Mouse (Mus musculus): ENCODE measurements around the gene Atp9a. TPM values are rescaled to one million over a fixed set of nuclear protein-coding genes. Genes with fewer than 3 reads are reported as not detected.

The Atp9a gene
- polyA plus RNA-seq, 1 experiment from 2014 or later, result 3.7 TPM

GRCm38 (mm10) chr2:168604655-168605070, 137.5 kb downstream of the Atp9a start:
- 21% methylated on average over 16 of the region's 16 CpGs for WGBS (ENCODE audit: insufficient replicate concordance)
- Histone ChIP-seq H3K4me1 (peaks cover 20% of the 10 kb centered on the region), H3K9me3 (replicated peaks) (no peaks in the 10 kb centered on the region), H3K27ac (no peak overlapping the region), H3K9ac (no peak overlapping the region), H3K4me3 (no peak overlapping the region), H3K27me3 (replicated peaks) (peaks cover 57% of the 10 kb centered on the region), H3K4me2 (no peak overlapping the region), H3K36me3 (no peaks in the 10 kb centered on the region)
- ATAC-seq, result no peak

DNA sequence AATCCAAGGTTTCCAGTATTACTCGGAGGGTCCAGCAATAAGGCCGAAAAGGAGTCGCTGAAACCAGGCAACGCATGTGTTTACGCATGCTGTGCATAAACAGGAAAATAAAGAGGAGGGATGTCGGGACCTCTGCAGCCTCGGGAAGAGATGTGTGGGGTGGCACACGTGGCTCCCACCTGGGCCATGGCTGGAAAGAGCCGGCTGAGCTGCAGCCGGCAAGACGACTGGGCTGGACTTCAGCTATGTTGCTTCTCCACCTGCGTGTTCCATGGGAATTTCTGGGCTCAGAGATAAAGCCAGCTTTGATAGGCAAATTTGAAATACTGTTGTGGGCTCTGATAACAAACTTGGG, 139.8 kb downstream of the Atp9a start:
- no peak overlapping the region for H3K4me2 ChIP-seq
- no peaks in the 10 kb centered on the region for H3K36me3 ChIP-seq
- WGBS (ENCODE audit: insufficient replicate concordance), result 32% methylated on average over 12 of the region's 12 CpGs
- no peak overlapping the region for H3K4me3 ChIP-seq
- peaks cover 73% of the 10 kb centered on the region for H3K27me3 ChIP-seq (replicated peaks)
- peaks cover 20% of the 10 kb centered on the region for H3K4me1 ChIP-seq
- ATAC-seq, result no peak
- H3K9me3 ChIP-seq (replicated peaks), result no peaks in the 10 kb centered on the region
- H3K27ac ChIP-seq, result no peak overlapping the region
- H3K9ac ChIP-seq, result no peak overlapping the region

DNA sequence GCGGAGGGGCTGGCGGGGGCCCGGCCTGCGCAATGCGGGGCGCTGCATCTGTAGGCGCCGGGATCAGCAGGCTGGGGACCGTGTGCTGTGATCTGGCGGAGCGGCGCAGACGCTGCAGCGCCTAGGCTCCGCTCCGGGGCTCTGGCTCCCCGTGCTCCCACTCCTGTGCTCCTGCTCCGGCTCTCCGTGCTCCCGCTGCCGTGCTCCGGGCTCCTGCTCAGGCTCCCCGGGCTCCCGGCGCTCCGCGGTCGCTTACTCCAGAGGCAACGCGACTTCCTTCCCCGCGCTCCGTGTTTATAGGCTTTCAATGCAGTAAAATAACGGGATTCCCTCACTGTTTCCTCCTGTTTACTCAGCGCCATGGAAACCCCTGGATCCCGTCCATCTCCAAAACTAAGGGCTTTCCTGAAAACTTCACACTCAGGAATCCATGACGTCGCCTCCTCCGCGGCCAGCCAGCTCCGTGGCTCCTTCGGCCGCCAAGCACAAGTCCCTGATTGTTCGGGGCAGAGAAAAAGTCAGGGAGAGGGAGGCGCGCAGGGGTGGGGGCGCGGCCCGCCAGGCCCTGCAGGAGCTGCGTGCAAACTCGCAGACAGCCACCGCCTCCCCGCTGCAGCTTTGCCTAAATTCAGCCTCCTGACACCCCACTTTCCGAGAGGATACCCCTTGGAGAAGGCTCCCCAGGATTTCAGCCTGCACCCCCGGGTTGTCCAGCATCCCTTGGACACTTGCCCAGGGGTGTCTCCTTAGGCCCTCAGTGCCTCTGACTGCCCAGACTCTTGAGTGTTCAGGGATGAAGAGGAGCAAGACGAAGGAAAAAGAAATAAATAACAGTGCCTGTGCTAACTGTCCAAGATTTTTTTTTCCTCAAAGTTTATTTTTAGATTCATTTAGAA, 140.5 kb downstream of the Atp9a start, which contains the start of gene Nfatc2:
Gene Nfatc2, minus strand, starts transcription at position 167 of the 896 bp plus-strand sequence.
- 4% methylated on average over 56 of the region's 56 CpGs for WGBS (ENCODE audit: insufficient replicate concordance)
- peak within 1 kb of the TSS; percentile 58 for H3K4me2 ChIP-seq
- peaks cover 76% of the 10 kb centered on the region for H3K27me3 ChIP-seq (replicated peaks)
- H3K27ac ChIP-seq, result no peak within 1 kb of the TSS
- H3K4me1 ChIP-seq, result peaks cover 20% of the 10 kb centered on the region
- ATAC-seq, result no peak
- no peak within 1 kb of the TSS for H3K9ac ChIP-seq
- H3K36me3 ChIP-seq, result no peaks in the 10 kb centered on the region
- H3K4me3 ChIP-seq, result peak within 1 kb of the TSS; percentile 30
- no peaks in the 10 kb centered on the region for H3K9me3 ChIP-seq (replicated peaks)

DNA sequence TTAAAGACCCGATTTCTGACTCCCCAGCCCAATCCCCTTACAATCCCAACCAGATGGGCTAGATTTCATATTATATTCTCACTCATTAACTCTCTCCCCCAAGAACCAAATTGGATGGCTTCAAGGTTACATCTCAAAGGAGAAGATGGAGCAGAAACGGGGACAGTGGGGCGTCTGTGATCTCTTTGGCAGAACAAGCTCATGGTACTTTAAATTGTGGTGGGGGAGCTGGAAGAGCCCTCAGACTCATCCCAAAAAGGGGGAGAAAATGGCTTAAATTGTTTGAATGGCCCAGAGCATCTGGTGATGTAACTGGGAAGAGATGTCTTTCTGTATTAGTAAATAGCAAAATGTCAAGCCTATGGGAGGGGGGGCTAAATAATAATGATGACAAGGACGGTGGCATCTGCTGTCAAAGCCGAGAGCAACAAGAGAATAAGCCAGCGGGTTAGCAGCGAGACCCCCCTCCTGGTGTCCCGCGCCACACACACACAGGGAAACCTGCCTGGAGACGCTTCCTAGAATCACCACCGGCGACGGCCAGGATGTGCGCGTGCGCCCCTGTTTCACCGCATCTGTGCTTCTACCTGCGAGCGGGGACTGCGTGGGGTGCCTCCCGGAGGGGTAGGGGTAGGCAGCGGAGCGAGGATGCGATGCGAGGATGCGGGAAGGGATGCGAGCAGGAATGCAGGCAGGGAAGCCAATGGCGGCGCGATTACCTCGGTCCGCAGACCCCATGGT, 141.3 kb downstream of the Atp9a start:
- no peak for ATAC-seq
- Histone ChIP-seq H3K27me3 (replicated peaks) (peaks cover 83% of the 10 kb centered on the region), H3K27ac (no peak overlapping the region), H3K4me1 (peaks cover 20% of the 10 kb centered on the region), H3K4me2 (peak overlapping the region; percentile 58), H3K36me3 (no peaks in the 10 kb centered on the region), H3K9ac (no peak overlapping the region), H3K9me3 (replicated peaks) (no peaks in the 10 kb centered on the region), H3K4me3 (peak overlapping the region; percentile 30)
- WGBS (ENCODE audit: insufficient replicate concordance), result 4% methylated on average over 32 of the region's 32 CpGs

DNA sequence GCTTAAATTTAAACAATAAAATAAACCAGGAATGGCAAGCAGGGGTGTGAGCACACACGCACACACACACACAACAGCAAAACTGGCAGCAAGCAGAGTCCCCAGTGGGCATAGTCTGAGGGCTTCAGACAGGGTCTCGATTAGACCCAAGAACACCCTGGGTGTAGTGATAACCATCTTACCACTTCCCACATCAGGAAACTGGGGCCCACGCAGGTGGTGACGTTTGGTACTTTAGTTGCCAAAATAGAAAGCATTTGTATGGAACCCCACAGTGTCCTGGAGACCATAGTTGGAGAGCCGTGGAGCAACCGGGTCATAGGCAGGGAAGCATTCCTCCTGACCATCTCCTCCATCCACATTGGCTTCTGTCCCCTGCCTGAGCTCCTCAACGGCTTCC, 146.5 kb downstream of the Atp9a start:
- WGBS (ENCODE audit: insufficient replicate concordance), result 45% methylated on average over 7 of the region's 7 CpGs
- H3K36me3 ChIP-seq, result no peaks in the 10 kb centered on the region
- peaks cover 65% of the 10 kb centered on the region for H3K27me3 ChIP-seq (replicated peaks)
- H3K4me2 ChIP-seq, result no peak overlapping the region
- H3K9me3 ChIP-seq (replicated peaks), result no peaks in the 10 kb centered on the region
- H3K9ac ChIP-seq, result no peak overlapping the region
- no peak overlapping the region for H3K27ac ChIP-seq
- peaks cover 8% of the 10 kb centered on the region for H3K4me1 ChIP-seq
- no peak for ATAC-seq
- H3K4me3 ChIP-seq, result no peak overlapping the region

GRCm38 (mm10) chr2:168593676-168594075, 148.5 kb downstream of the Atp9a start:
- 64% methylated on average over 6 of the region's 6 CpGs for WGBS (ENCODE audit: insufficient replicate concordance)
- peaks cover 65% of the 10 kb centered on the region for H3K27me3 ChIP-seq (replicated peaks)
- ATAC-seq, result no peak

GRCm38 (mm10) chr2:168593004-168593403, 149.2 kb downstream of the Atp9a start:
- Histone ChIP-seq H3K27me3 (replicated peaks) (peaks cover 65% of the 10 kb centered on the region), H3K9me3 (replicated peaks) (no peaks in the 10 kb centered on the region), H3K27ac (no peak overlapping the region), H3K36me3 (no peaks in the 10 kb centered on the region), H3K4me3 (no peak overlapping the region), H3K4me1 (peaks cover 25% of the 10 kb centered on the region), H3K9ac (no peak overlapping the region), H3K4me2 (no peak overlapping the region)
- WGBS (ENCODE audit: insufficient replicate concordance), result 74% methylated on average over 5 of the region's 5 CpGs
- no peak for ATAC-seq

More at GRCm38 (mm10) chr2:168593676-168594075, 148.5 kb downstream of the Atp9a start:
- H3K36me3 ChIP-seq, result no peaks in the 10 kb centered on the region
- H3K9me3 ChIP-seq (replicated peaks), result no peaks in the 10 kb centered on the region
- no peak overlapping the region for H3K4me2 ChIP-seq
- H3K4me3 ChIP-seq, result no peak overlapping the region
- peaks cover 25% of the 10 kb centered on the region for H3K4me1 ChIP-seq
- no peak overlapping the region for H3K27ac ChIP-seq
- H3K9ac ChIP-seq, result no peak overlapping the region

- H3K4me2 ChIP-seq, result peak overlapping the region; percentile 77
- H3K9ac ChIP-seq, result no peak overlapping the region
- WGBS (ENCODE audit: insufficient replicate concordance), result 0% methylated on average over 2 of the region's 2 CpGs
- H3K27ac ChIP-seq, result no peak overlapping the region
- ATAC-seq, result peak; percentile 53
- no peaks in the 10 kb centered on the region for H3K9me3 ChIP-seq (replicated peaks)
- H3K27me3 ChIP-seq (replicated peaks), result peaks cover 56% of the 10 kb centered on the region
- H3K4me3 ChIP-seq, result no peak overlapping the region
- peaks cover 25% of the 10 kb centered on the region for H3K4me1 ChIP-seq
- no peaks in the 10 kb centered on the region for H3K36me3 ChIP-seq
These were observed 151.1 kb downstream of the Atp9a start for GRCm38 (mm10) chr2:168591076-168591475.

DNA sequence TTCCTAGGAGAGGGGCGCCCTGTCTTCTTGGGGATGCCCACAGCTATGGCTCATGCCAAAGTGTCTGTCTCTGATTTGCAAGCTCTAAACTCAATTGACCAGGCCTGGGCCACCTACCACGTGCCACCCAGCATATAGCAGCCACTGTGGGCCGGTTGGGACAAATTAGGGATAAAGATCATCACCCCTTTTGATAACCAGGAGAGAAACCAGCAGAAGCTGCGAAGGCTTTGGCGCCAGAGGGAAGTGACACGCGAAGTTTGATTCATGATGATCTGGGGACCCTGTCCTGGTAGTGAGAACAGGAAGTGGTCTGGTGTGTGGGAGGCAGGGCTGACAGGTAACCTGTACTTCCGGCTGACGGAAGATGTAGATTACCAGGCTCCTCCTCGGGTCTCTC, 151.7 kb downstream of the Atp9a start:
- Histone ChIP-seq H3K27me3 (replicated peaks) (peaks cover 56% of the 10 kb centered on the region), H3K4me2 (peak overlapping the region; percentile 77), H3K27ac (no peak overlapping the region), H3K9me3 (replicated peaks) (no peaks in the 10 kb centered on the region), H3K9ac (no peak overlapping the region), H3K4me3 (peak overlapping the region; percentile 53), H3K4me1 (peaks cover 25% of the 10 kb centered on the region), H3K36me3 (no peaks in the 10 kb centered on the region)
- WGBS (ENCODE audit: insufficient replicate concordance), result 7% methylated on average over 10 of the region's 10 CpGs
- ATAC-seq, result peak; percentile 14; the same call in 1 of the 2 replicates

GRCm38 (mm10) chr2:168590168-168590551, 152.0 kb downstream of the Atp9a start:
- no peaks in the 10 kb centered on the region for H3K9me3 ChIP-seq (replicated peaks)
- H3K36me3 ChIP-seq, result no peaks in the 10 kb centered on the region
- peak; percentile 70 for ATAC-seq
- H3K4me1 ChIP-seq, result peaks cover 25% of the 10 kb centered on the region
- no peak overlapping the region for H3K27ac ChIP-seq
- WGBS (ENCODE audit: insufficient replicate concordance), result under 1% methylated on average over 38 of the region's 38 CpGs
- peak overlapping the region; percentile 77 for H3K4me2 ChIP-seq
- peak overlapping the region; percentile 53 for H3K4me3 ChIP-seq
- H3K9ac ChIP-seq, result no peak overlapping the region
- peaks cover 56% of the 10 kb centered on the region for H3K27me3 ChIP-seq (replicated peaks)

GRCm38 (mm10) chr2:168589368-168590167, 152.6 kb downstream of the Atp9a start:
- peaks cover 56% of the 10 kb centered on the region for H3K27me3 ChIP-seq (replicated peaks)
- peak; percentile 43; the same call in 1 of the 2 replicates for ATAC-seq

More at GRCm38 (mm10) chr2:168589368-168590167, 152.6 kb downstream of the Atp9a start:
- Histone ChIP-seq H3K4me3 (peak overlapping the region; percentile 53), H3K36me3 (no peaks in the 10 kb centered on the region), H3K9me3 (replicated peaks) (no peaks in the 10 kb centered on the region), H3K9ac (no peak overlapping the region), H3K4me2 (peak overlapping the region; percentile 77), H3K4me1 (peaks cover 26% of the 10 kb centered on the region), H3K27ac (no peak overlapping the region)
- 7% methylated on average over 21 of the region's 21 CpGs for WGBS (ENCODE audit: insufficient replicate concordance)
